Mouse (Mus musculus) forebrain, embryonic 15.5 days (tissue): Measurements from ENCODE around the gene Stt3a. TPM values are rescaled to one million over a fixed set of nuclear protein-coding genes. Genes with fewer than 3 reads are reported as not detected.
A peak's percentile ranks its signal among the peaks of the same experiment; 100 is the strongest.

Experiments
- ATAC-seq: fragments of 200-750 bp; cut with Nextera tagmentation; replicated peaks from 2 replicates; pipeline ENCODE4 v1.8.0; 2017; ENCODE audit warnings: mild to moderate bottlenecking, moderate TSS enrichment, moderate library complexity
- H3K27ac ChIP-seq: fragments of 300-500 bp; sonication (generic); replicated peaks from 2 replicates; pipeline ENCODE4 v1.5.1; 2015; ENCODE audit warnings: mild to moderate bottlenecking, inconsistent platforms
- H3K27me3 ChIP-seq: fragments of 300-500 bp; sonication (generic); 2 replicates; pipeline ENCODE4 v1.6.1; 2015; ENCODE audit warnings: inconsistent platforms
- H3K36me3 ChIP-seq: fragments of 300-500 bp; sonication (generic); 2 replicates; pipeline ENCODE4 v1.6.1; 2015; ENCODE audit warnings: mild to moderate bottlenecking, inconsistent platforms
- H3K4me1 ChIP-seq: fragments of 300-500 bp; sonication (generic); 2 replicates; pipeline ENCODE4 v1.6.1; 2015; ENCODE audit warnings: inconsistent platforms
- H3K4me2 ChIP-seq: fragments of 300-500 bp; sonication (generic); replicated peaks from 2 replicates; pipeline ENCODE4 v1.6.1; 2015; ENCODE audit warnings: mild to moderate bottlenecking, inconsistent platforms
- H3K4me3 ChIP-seq: fragments of 300-500 bp; sonication (generic); 2 replicates; pipeline ENCODE4 v1.5.1; 2015; ENCODE audit warnings: mild to moderate bottlenecking, inconsistent platforms
- H3K9ac ChIP-seq: fragments of 300-500 bp; sonication (generic); replicated peaks from 2 replicates; pipeline ENCODE4 v1.6.1; 2015; ENCODE audit warnings: mild to moderate bottlenecking, inconsistent platforms
- H3K9me3 ChIP-seq: fragments of 300-500 bp; sonication (generic); 2 replicates; pipeline ENCODE4 v1.6.1; 2016; ENCODE audit warnings: inconsistent platforms
- WGBS: fragments of 180-500 bp; shearing (Covaris S2); methylation state at CpG from one replicate; pipeline ENCODE4 v1.1.7; 2015; ENCODE audit warnings: mixed read lengths; 5-methylcytosine and 5-hydroxymethylcytosine counted together
- polyA plus RNA-seq: library from polyadenylated mRNA; unstranded; fragments of >200 nt; fragmentation: Nextera tagmentation; extraction: Ambion mirVana; gene quantifications from 2 replicates; pipeline ENCODE4 v1.2.1, GENCODE M21; 2015

Stt3a gene
- polyA plus RNA-seq = 102 and 106 TPM in 2 replicates

GRCm38 (mm10) chr9:36767203-36768143 lies at the start of gene Stt3a:
Gene Stt3a, minus strand, starts transcription at chr9:36767679.
- peak within 1 kb of the TSS; percentile 79 for H3K4me2 ChIP-seq
- peak within 1 kb of the TSS; percentile 82 for H3K9ac ChIP-seq
- H3K4me3 ChIP-seq = peak within 1 kb of the TSS; percentile 82
- under 1% methylated on average over 60 of the region's 60 CpGs for WGBS
- peaks cover 20% of the 10 kb centered on the region for H3K36me3 ChIP-seq
- peak; percentile 100 for ATAC-seq
- no peaks in the 10 kb centered on the region for H3K27me3 ChIP-seq
- peaks cover 23% of the 10 kb centered on the region for H3K4me1 ChIP-seq
- H3K27ac ChIP-seq = peak within 1 kb of the TSS; percentile 80
- no peaks in the 10 kb centered on the region for H3K9me3 ChIP-seq

GRCm38 (mm10) chr9:36814486-36814885 lies 47.0 kb upstream of the Stt3a start:
- H3K27ac ChIP-seq = no peak overlapping the region
- H3K9ac ChIP-seq = no peak overlapping the region
- H3K36me3 ChIP-seq = no peaks in the 10 kb centered on the region
- ATAC-seq = no peak
- 54% methylated on average over 2 of the region's 3 CpGs for WGBS
- no peaks in the 10 kb centered on the region for H3K9me3 ChIP-seq
- H3K4me3 ChIP-seq = no peak overlapping the region
- no peaks in the 10 kb centered on the region for H3K4me1 ChIP-seq
- no peak overlapping the region for H3K4me2 ChIP-seq
- H3K27me3 ChIP-seq = no peaks in the 10 kb centered on the region

GRCm38 (mm10) chr9:36808126-36808785 lies 40.8 kb upstream of the Stt3a start:
- H3K27ac ChIP-seq = no peak overlapping the region
- H3K9ac ChIP-seq = no peak overlapping the region
- no peaks in the 10 kb centered on the region for H3K27me3 ChIP-seq
- H3K36me3 ChIP-seq = no peaks in the 10 kb centered on the region
- no peak overlapping the region for H3K4me3 ChIP-seq
- no peak overlapping the region for H3K4me2 ChIP-seq
- no peak for ATAC-seq
- no peaks in the 10 kb centered on the region for H3K9me3 ChIP-seq
- WGBS = 56% methylated on average over 5 of the region's 5 CpGs
- H3K4me1 ChIP-seq = no peaks in the 10 kb centered on the region

- Histone ChIP-seq H3K9ac (no peak overlapping the region), H3K27ac (no peak overlapping the region), H3K4me1 (no peaks in the 10 kb centered on the region), H3K27me3 (no peaks in the 10 kb centered on the region), H3K36me3 (no peaks in the 10 kb centered on the region), H3K4me3 (no peak overlapping the region), H3K9me3 (no peaks in the 10 kb centered on the region), H3K4me2 (no peak overlapping the region)
- 95% methylated on average over 3 of the region's 3 CpGs for WGBS
- no peak for ATAC-seq
Observed at GRCm38 (mm10) chr9:36805256-36805975, 37.9 kb upstream of the Stt3a start.

- WGBS = 88% methylated on average over 3 of the region's 3 CpGs
- Histone ChIP-seq H3K9ac (no peak overlapping the region), H3K4me2 (no peak overlapping the region), H3K9me3 (no peaks in the 10 kb centered on the region), H3K4me1 (no peaks in the 10 kb centered on the region), H3K27me3 (no peaks in the 10 kb centered on the region), H3K4me3 (no peak overlapping the region), H3K27ac (no peak overlapping the region), H3K36me3 (no peaks in the 10 kb centered on the region)
- no peak for ATAC-seq
Observed at GRCm38 (mm10) chr9:36803926-36804325, 36.4 kb upstream of the Stt3a start.

GRCm38 (mm10) chr9:36803386-36803785 lies 35.9 kb upstream of the Stt3a start:
- no peaks in the 10 kb centered on the region for H3K27me3 ChIP-seq
- ATAC-seq = no peak
- no peaks in the 10 kb centered on the region for H3K4me1 ChIP-seq
- 74% methylated on average over 6 of the region's 6 CpGs for WGBS
- H3K9me3 ChIP-seq = no peaks in the 10 kb centered on the region
- H3K27ac ChIP-seq = no peak overlapping the region
- no peak overlapping the region for H3K4me3 ChIP-seq
- H3K4me2 ChIP-seq = no peak overlapping the region
- H3K36me3 ChIP-seq = no peaks in the 10 kb centered on the region
- no peak overlapping the region for H3K9ac ChIP-seq

- Histone ChIP-seq H3K36me3 (no peaks in the 10 kb centered on the region), H3K4me1 (no peaks in the 10 kb centered on the region), H3K4me3 (no peak overlapping the region), H3K4me2 (no peak overlapping the region), H3K27ac (no peak overlapping the region), H3K9ac (no peak overlapping the region), H3K27me3 (no peaks in the 10 kb centered on the region), H3K9me3 (no peaks in the 10 kb centered on the region)
- WGBS = 79% methylated on average over 3 of the region's 3 CpGs
- ATAC-seq = no peak
Observed at GRCm38 (mm10) chr9:36802951-36803350, 35.5 kb upstream of the Stt3a start.

- no peak overlapping the region for H3K4me3 ChIP-seq
- H3K36me3 ChIP-seq = no peaks in the 10 kb centered on the region
- no peaks in the 10 kb centered on the region for H3K9me3 ChIP-seq
- no peaks in the 10 kb centered on the region for H3K27me3 ChIP-seq
- H3K9ac ChIP-seq = no peak overlapping the region
- no peak overlapping the region for H3K4me2 ChIP-seq
- 81% methylated on average over 2 of the region's 2 CpGs for WGBS
- H3K4me1 ChIP-seq = peaks cover 5% of the 10 kb centered on the region; the same call in 1 of the 2 replicates
- no peak for ATAC-seq
- no peak overlapping the region for H3K27ac ChIP-seq
Observed at GRCm38 (mm10) chr9:36801961-36802360, 34.5 kb upstream of the Stt3a start.

- under 1% methylated on average over 61 of the region's 66 CpGs for WGBS
- Histone ChIP-seq H3K27ac (peak within 1 kb of the TSS; percentile 63), H3K4me3 (peak within 1 kb of the TSS; percentile 87), H3K9ac (peak within 1 kb of the TSS; percentile 86), H3K9me3 (no peaks in the 10 kb centered on the region), H3K36me3 (no peaks in the 10 kb centered on the region), H3K27me3 (no peaks in the 10 kb centered on the region), H3K4me1 (peaks cover 28% of the 10 kb centered on the region), H3K4me2 (peak within 1 kb of the TSS; percentile 75)
- ATAC-seq = peak; percentile 98
Observed at GRCm38 (mm10) chr9:36796781-36797555, 29.5 kb upstream of the Stt3a start, which contains the start of gene Ei24. Gene Ei24, minus strand, starts transcription at chr9:36797393.

GRCm38 (mm10) chr9:36796224-36796623 lies 28.7 kb upstream of the Stt3a start:
- no peak overlapping the region for H3K27ac ChIP-seq
- H3K36me3 ChIP-seq = peaks cover 3% of the 10 kb centered on the region; the same call in 1 of the 2 replicates
- no peaks in the 10 kb centered on the region for H3K9me3 ChIP-seq
- peak overlapping the region; percentile 86 for H3K9ac ChIP-seq
- ATAC-seq = no peak
- H3K4me2 ChIP-seq = peak overlapping the region; percentile 75
- 12% methylated on average over 5 of the region's 5 CpGs for WGBS
- H3K4me3 ChIP-seq = peak overlapping the region; percentile 87
- H3K27me3 ChIP-seq = no peaks in the 10 kb centered on the region
- peaks cover 28% of the 10 kb centered on the region for H3K4me1 ChIP-seq

GRCm38 (mm10) chr9:36795556-36795955 lies 28.1 kb upstream of the Stt3a start:
- peak overlapping the region; percentile 86; the same call in 1 of the 2 replicates for H3K9ac ChIP-seq
- ATAC-seq = no peak
- H3K36me3 ChIP-seq = peaks cover 7% of the 10 kb centered on the region
- peaks cover 28% of the 10 kb centered on the region for H3K4me1 ChIP-seq
- peak overlapping the region; percentile 87; the same call in 1 of the 2 replicates for H3K4me3 ChIP-seq
- no peaks in the 10 kb centered on the region for H3K27me3 ChIP-seq
- H3K27ac ChIP-seq = no peak overlapping the region
- WGBS = 77% methylated on average over 1 of the region's 1 CpGs
- H3K9me3 ChIP-seq = no peaks in the 10 kb centered on the region
- H3K4me2 ChIP-seq = peak overlapping the region; percentile 75; the same call in 1 of the 2 replicates
